15 mouse cellular contexts compared by ENCODE assay signal in the genomic region with DNA sequence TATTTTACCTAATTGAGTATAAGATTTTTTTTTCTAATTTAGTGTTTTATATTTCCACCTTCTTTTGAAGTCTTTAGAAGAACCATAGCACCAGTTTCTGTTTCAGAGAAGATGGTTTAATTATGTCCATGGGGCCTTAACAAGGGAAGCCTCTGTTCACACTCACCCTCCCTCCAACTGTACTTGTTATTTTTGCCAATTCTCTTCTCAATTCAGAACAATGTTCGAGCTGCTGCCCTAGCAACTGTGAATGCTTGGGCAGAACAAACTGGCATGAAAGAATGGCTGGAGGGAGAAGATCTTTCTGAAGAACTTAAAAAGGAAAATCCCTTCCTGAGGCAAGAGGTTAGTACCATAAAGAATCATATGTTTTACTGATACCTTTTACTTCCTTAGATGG. TPM values are rescaled to one million over a fixed set of nuclear protein-coding genes. Genes with fewer than 3 reads are reported as not detected.
DNase-seq lines count a peak whose midpoint lies in the region; ATAC-seq and TF ChIP-seq lines count a peak whose summit lies in the region.
"Had no signal": no experiment of that assay in that cellular context is flagged by ENCODE, and none has a peak within 500 bp of the region (broad histone marks: within the 10 kb centered on the region; RNA-seq: fewer than 3 reads in every experiment).

No protein-coding gene starts in this region.

- WGBS in forebrain, embryonic 15.5 days: 50% methylated on average over 1 of the region's 1 CpGs
- 100% methylated on average over 1 of the region's 1 CpGs for WGBS in forebrain, embryonic 10.5 days
- 55% methylated on average over 1 of the region's 1 CpGs for WGBS in midbrain, postnatal 0 days
- 75% methylated on average over 1 of the region's 1 CpGs for WGBS in midbrain, embryonic 15.5 days

- ATAC-seq in forebrain, embryonic 15.5 days (replicated peaks): no peak
- no peak for ATAC-seq in midbrain, postnatal 0 days (ENCODE audit: low FRiP score)
- no peak for ATAC-seq in midbrain, embryonic 15.5 days (replicated peaks)
- ATAC-seq: activated CD4-positive, CD25-positive, alpha-beta regulatory T cell, adult 4 months had no signal

- H3K27ac ChIP-seq in forebrain, embryonic 15.5 days (replicated peaks): 0 out of 2 replicates have a peak overlapping the region, but pooled peaks have one; percentile 8
- H3K27ac ChIP-seq in forebrain, embryonic 10.5 days: no peak overlapping the region
- peak overlapping the region; percentile 26; the same call in 1 of the 2 replicates for H3K27ac ChIP-seq in midbrain, postnatal 0 days (ENCODE audit: low read depth, low read length)
- H3K27ac ChIP-seq in midbrain, embryonic 15.5 days: no peak overlapping the region
- peak overlapping the region; percentile 87 for H3K27ac ChIP-seq in layer of hippocampus, adult 2 months
- H3K27ac ChIP-seq: hindbrain, embryonic 14.5 days; limb, embryonic 10.5 days; liver, embryonic 15.5 days had no signal

- no peaks in the 10 kb centered on the region for H3K27me3 ChIP-seq in forebrain, embryonic 15.5 days
- no peaks in the 10 kb centered on the region for H3K27me3 ChIP-seq in forebrain, embryonic 10.5 days (ENCODE audit: poor library complexity, severe bottlenecking)
- H3K27me3 ChIP-seq in midbrain, postnatal 0 days (ENCODE audit: insufficient read depth, low read length): no peaks in the 10 kb centered on the region
- H3K27me3 ChIP-seq in midbrain, embryonic 15.5 days (replicated peaks): no peaks in the 10 kb centered on the region
- H3K27me3 ChIP-seq: liver, embryonic 15.5 days had no signal

- TF ChIP-seq CTCF in midbrain, postnatal 0 days (IDR thresholded peaks at IDR 0.05): no peak
- no peak for TF ChIP-seq CTCF in layer of hippocampus, adult 2 months (conservative IDR thresholded peaks at IDR 0.05)

- no peak overlapping the region for H3K4me3 ChIP-seq in forebrain, embryonic 15.5 days
- H3K4me3 ChIP-seq in forebrain, embryonic 10.5 days: no peak overlapping the region
- no peak overlapping the region for H3K4me3 ChIP-seq in midbrain, postnatal 0 days (ENCODE audit: low read depth, low read length)
- no peak overlapping the region for H3K4me3 ChIP-seq in midbrain, embryonic 15.5 days
- H3K4me3 ChIP-seq in layer of hippocampus, adult 2 months: peak overlapping the region; percentile 15
- H3K4me3 ChIP-seq: erythroblast, embryonic 14.5 days; limb, embryonic 10.5 days; liver, embryonic 15.5 days had no signal

- peaks cover 72% of the 10 kb centered on the region for H3K36me3 ChIP-seq in forebrain, embryonic 15.5 days
- peaks cover 99% of the 10 kb centered on the region for H3K36me3 ChIP-seq in forebrain, embryonic 10.5 days (replicated peaks)
- H3K36me3 ChIP-seq in midbrain, postnatal 0 days (ENCODE audit: insufficient read depth, low read length): peaks cover 43% of the 10 kb centered on the region
- H3K36me3 ChIP-seq in midbrain, embryonic 15.5 days (replicated peaks): peaks cover 41% of the 10 kb centered on the region

- intact Hi-C loops in left cerebral cortex, postnatal 25 days (cut with DNase I): no loop called here

- H3K9me3 ChIP-seq in forebrain, embryonic 15.5 days: no peaks in the 10 kb centered on the region
- no peaks in the 10 kb centered on the region for H3K9me3 ChIP-seq in forebrain, embryonic 10.5 days
- H3K9me3 ChIP-seq in midbrain, postnatal 0 days (ENCODE audit: low read length): no peaks in the 10 kb centered on the region
- no peaks in the 10 kb centered on the region for H3K9me3 ChIP-seq in midbrain, embryonic 15.5 days
- H3K9me3 ChIP-seq: limb, embryonic 10.5 days; liver, embryonic 15.5 days had no signal

- no peak for DNase-seq in forebrain, embryonic 10.5 days (ENCODE audit: extremely low spot score, low spot score)
- peak; percentile 57 for DNase-seq in midbrain, postnatal 0 days (ENCODE audit: low spot score)
- DNase-seq in layer of hippocampus, adult 2 months (ENCODE audit: low spot score in 2 of 2): peak; percentile 15 to 63
- DNase-seq in left cerebral cortex, postnatal 25 days (ENCODE audit: low spot score in 2 of 2): peak; percentile 13 to 71
- no peak for DNase-seq in lung, postnatal 4 days
- DNase-seq in lung, postnatal 25 days (ENCODE audit: low spot score): no peak
- DNase-seq: gastrocnemius, postnatal 14 days had no signal

- no peak overlapping the region for H3K9ac ChIP-seq in forebrain, embryonic 15.5 days (replicated peaks)
- H3K9ac ChIP-seq in midbrain, postnatal 0 days (replicated peaks; ENCODE audit: low read length, poor library complexity, severe bottlenecking): no peak overlapping the region
- no peak overlapping the region for H3K9ac ChIP-seq in midbrain, embryonic 15.5 days
- H3K9ac ChIP-seq: hindbrain, embryonic 14.5 days; liver, embryonic 15.5 days had no signal

- no peaks in the 10 kb centered on the region for H3K4me1 ChIP-seq in forebrain, embryonic 15.5 days
- H3K4me1 ChIP-seq in forebrain, embryonic 10.5 days: no peaks in the 10 kb centered on the region
- H3K4me1 ChIP-seq in midbrain, postnatal 0 days (ENCODE audit: insufficient read depth, low read length): no peaks in the 10 kb centered on the region
- no peaks in the 10 kb centered on the region for H3K4me1 ChIP-seq in midbrain, embryonic 15.5 days
- H3K4me1 ChIP-seq: limb, embryonic 10.5 days; liver, embryonic 15.5 days had no signal

- H3K4me2 ChIP-seq in forebrain, embryonic 15.5 days (replicated peaks): no peak overlapping the region
- no peak overlapping the region for H3K4me2 ChIP-seq in midbrain, postnatal 0 days (ENCODE audit: low read depth, low read length, poor library complexity, severe bottlenecking)
- H3K4me2 ChIP-seq in midbrain, embryonic 15.5 days: no peak overlapping the region
- H3K4me2 ChIP-seq: hindbrain, embryonic 14.5 days; liver, embryonic 15.5 days had no signal

RNA-seq across cellular contexts. Expression of gene Ckap5, which starts 54.3 kb away (rescaled TPM):
- 132 and 139 TPM in 2 replicates for polyA plus RNA-seq in forebrain, embryonic 15.5 days (2015; fragmentation: Nextera tagmentation; extraction: Ambion mirVana)
- 150 and 154 TPM in 2 replicates for polyA plus RNA-seq in forebrain, embryonic 10.5 days (2016; fragmentation: Nextera tagmentation; extraction: Ambion mirVana)
- total RNA-seq in midbrain, postnatal 0 days (2014; rRNA removed): 130 and 135 TPM in 2 replicates
- 85.8 and 101 TPM in 2 replicates for polyA plus RNA-seq in midbrain, postnatal 0 days (2015; fragmentation: Nextera tagmentation; extraction: Ambion mirVana)
- 109 and 115 TPM in 2 replicates for polyA plus RNA-seq in midbrain, embryonic 15.5 days (2015; fragmentation: Nextera tagmentation; extraction: Ambion mirVana)
- 100 to 1,000 TPM; 111 to 115 TPM for total RNA-seq in layer of hippocampus, adult 2 months (2021)
- total RNA-seq in left cerebral cortex, postnatal 25 days (2021): 100 to 1,000 TPM; 132 to 139 TPM

RNA-seq across cellular contexts. Expression of gene F2, which starts 55.3 kb away (rescaled TPM):
- 0.13 and 0.38 TPM in 2 replicates for polyA plus RNA-seq in forebrain, embryonic 15.5 days (2015; fragmentation: Nextera tagmentation; extraction: Ambion mirVana)
- 0.06 TPM in 1 of 2 replicates, not detected in the other for polyA plus RNA-seq in forebrain, embryonic 10.5 days (2016; fragmentation: Nextera tagmentation; extraction: Ambion mirVana)
- not detected in 2 replicates for total RNA-seq in midbrain, postnatal 0 days (2014; rRNA removed)
- 0.10 and 0.16 TPM in 2 replicates for polyA plus RNA-seq in midbrain, postnatal 0 days (2015; fragmentation: Nextera tagmentation; extraction: Ambion mirVana)
- 0.21 and 0.33 TPM in 2 replicates for polyA plus RNA-seq in midbrain, embryonic 15.5 days (2015; fragmentation: Nextera tagmentation; extraction: Ambion mirVana)
- under 1 TPM in 1 of 2 experiments, not detected in 1; 0.27 TPM for total RNA-seq in layer of hippocampus, adult 2 months (2021)
- total RNA-seq in left cerebral cortex, postnatal 25 days (2021): under 1 TPM in 1 of 2 experiments, not detected in 1; 0.16 TPM
- polyA plus RNA-seq: kidney, embryonic 14.5 days; limb, embryonic 10.5 days had no signal

Comparison
In these comparisons a context has a peak if more than half of its experiments do, and no peak if none do; other contexts are left out.
1. H3K27ac ChIP-seq: peak in forebrain, embryonic 15.5 days (single experiment), midbrain, postnatal 0 days (single experiment) and layer of hippocampus, adult 2 months (single experiment); none in forebrain, embryonic 10.5 days (single experiment) and midbrain, embryonic 15.5 days (single experiment).
2. DNase-seq: peak in midbrain, postnatal 0 days (single experiment), layer of hippocampus, adult 2 months (2 of 2) and left cerebral cortex, postnatal 25 days (2 of 2); none in forebrain, embryonic 10.5 days (single experiment), lung, postnatal 4 days (0 of 2) and lung, postnatal 25 days (single experiment).